Mouse (Mus musculus) C2C12 (cell line): ENCODE measurements around the gene Krcc1.

ENCODE experiments used
- MAX ChIP-seq: IDR thresholded peaks from one replicate; pipeline ENCODE4 v1.6.1; 2011; ENCODE audit warnings: mild to moderate bottlenecking, control low read depth
- MYOD1 ChIP-seq: IDR thresholded peaks from one replicate; pipeline ENCODE4 v1.6.1; 2011; ENCODE audit warnings: low read depth; ENCODE audit not compliant: control insufficient read depth, insufficient read length

DNA sequence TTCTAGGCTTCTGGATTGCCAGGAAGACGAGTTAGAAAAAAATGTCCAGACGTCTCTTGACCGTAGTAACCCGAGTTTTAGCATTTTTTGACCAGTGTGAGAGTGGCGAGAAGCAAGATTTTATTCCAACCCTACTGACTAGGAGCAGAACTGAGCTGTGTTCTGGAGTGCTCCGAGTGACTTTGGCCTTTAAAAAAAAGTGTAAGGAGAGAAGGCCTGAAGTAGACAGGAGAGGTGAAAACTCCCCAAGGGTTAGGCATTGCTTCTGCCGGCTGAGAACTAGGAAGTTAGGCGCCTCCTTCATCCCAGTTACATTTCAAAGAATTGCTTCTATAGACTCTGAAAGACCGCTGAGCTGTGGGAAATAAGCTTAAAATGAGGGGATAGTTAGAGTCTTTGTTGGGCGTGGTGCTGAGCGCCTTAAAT is 852 bp downstream of the Krcc1 start:
- TF ChIP-seq MAX (no peak), MYOD1 (no peak)
